ENCODE assay signal across 11 mouse cellular contexts in genomic region chr11:46059887-46060650, GRCm38 (mm10). TPM values are rescaled to one million over a fixed set of nuclear protein-coding genes. Genes with fewer than 3 reads are reported as not detected.
DNase-seq lines count a peak whose midpoint lies in the region; ATAC-seq and TF ChIP-seq lines count a peak whose summit lies in the region.
"Had no signal": no experiment of that assay in that cellular context is flagged by ENCODE, and none has a peak within 500 bp of the region (broad histone marks: within the 10 kb centered on the region; RNA-seq: fewer than 3 reads in every experiment).

No protein-coding gene starts in this region.

- H3K4me3 ChIP-seq in heart, embryonic 10.5 days = no peak overlapping the region
- no peak overlapping the region for H3K4me3 ChIP-seq in lung, adult 2 months (replicated peaks; ENCODE audit: extremely low read depth, low read depth, low read length)
- no peak overlapping the region for H3K4me3 ChIP-seq in E14TG2a.4 (replicated peaks; ENCODE audit: low read length)
- H3K4me3 ChIP-seq in hindbrain, embryonic 14.5 days (replicated peaks; ENCODE audit: low read length) = no peak overlapping the region
- no peak overlapping the region for H3K4me3 ChIP-seq in midbrain, embryonic 10.5 days
- H3K4me3 ChIP-seq: hindbrain, embryonic 15.5 days; limb, embryonic 12.5 days; neural tube, embryonic 15.5 days had no signal

- DNase-seq in heart, adult 11 months = peak; percentile 87
- no peak for DNase-seq in heart, embryonic 10.5 days (ENCODE audit: low spot score)
- DNase-seq in lung, adult 2 months = no peak
- no peak for DNase-seq in lung, postnatal 36 days
- peak; percentile 64 for DNase-seq in induced T-regulatory cell, adult 2 months (ENCODE audit: low read depth)
- DNase-seq in hindbrain, embryonic 14.5 days (ENCODE audit: low spot score) = no peak
- no peak for DNase-seq in midbrain, embryonic 10.5 days (ENCODE audit: low spot score)

- TF ChIP-seq POLR2A in lung, adult 2 months (IDR thresholded peaks at IDR 0.05; ENCODE audit: borderline replicate concordance, extremely low read depth, low read depth, low read length) = no peak

- ATAC-seq in hindbrain, embryonic 14.5 days (ENCODE audit: low FRiP score) = no peak

- peaks cover 27% of the 10 kb centered on the region for H3K36me3 ChIP-seq in heart, embryonic 10.5 days
- H3K36me3 ChIP-seq in E14TG2a.4 (ENCODE audit: insufficient read depth, low read length) = peaks cover 36% of the 10 kb centered on the region
- peaks cover 26% of the 10 kb centered on the region; the same call in 1 of the 2 replicates for H3K36me3 ChIP-seq in hindbrain, embryonic 14.5 days (replicated peaks; ENCODE audit: control insufficient read depth, insufficient read depth)
- no peaks in the 10 kb centered on the region for H3K36me3 ChIP-seq in midbrain, embryonic 10.5 days

- no peak overlapping the region; the same call in 1 of the 2 replicates for H3K27ac ChIP-seq in heart, embryonic 10.5 days
- H3K27ac ChIP-seq in hindbrain, embryonic 14.5 days = no peak overlapping the region
- H3K27ac ChIP-seq in midbrain, embryonic 10.5 days (replicated peaks) = no peak overlapping the region
- H3K27ac ChIP-seq: hindbrain, embryonic 15.5 days; limb, embryonic 12.5 days; neural tube, embryonic 15.5 days had no signal

- WGBS in heart, embryonic 10.5 days = 55% methylated on average over 8 of the region's 8 CpGs
- 61% methylated on average over 8 of the region's 8 CpGs for WGBS in lung, adult 2 months
- 74% methylated on average over 8 of the region's 8 CpGs for WGBS in hindbrain, embryonic 14.5 days
- WGBS in midbrain, embryonic 10.5 days = 74% methylated on average over 8 of the region's 8 CpGs

- H3K4me1 ChIP-seq in heart, embryonic 10.5 days = peaks cover 48% of the 10 kb centered on the region
- peaks cover 22% of the 10 kb centered on the region for H3K4me1 ChIP-seq in lung, adult 2 months (ENCODE audit: control insufficient read depth, insufficient read depth, low read length)
- peaks cover 89% of the 10 kb centered on the region for H3K4me1 ChIP-seq in E14TG2a.4 (replicated peaks; ENCODE audit: low read depth, low read length)
- H3K4me1 ChIP-seq in hindbrain, embryonic 14.5 days (replicated peaks; ENCODE audit: control insufficient read depth, insufficient read depth, low read length) = peaks cover 18% of the 10 kb centered on the region
- peaks cover 44% of the 10 kb centered on the region for H3K4me1 ChIP-seq in midbrain, embryonic 10.5 days

- 0 out of 2 replicates have a peak, but pooled peaks have one; percentile 30 for TF ChIP-seq CTCF in lung, adult 2 months (IDR thresholded peaks at IDR 0.05; ENCODE audit: insufficient read depth, low read length)
- TF ChIP-seq CTCF in E14TG2a.4 (conservative IDR thresholded peaks at IDR 0.05; ENCODE audit: low read length) = peak; percentile 38; the same call in 1 of the 2 replicates

- H3K27me3 ChIP-seq in heart, embryonic 10.5 days (ENCODE audit: insufficient read depth, poor library complexity, severe bottlenecking) = no peaks in the 10 kb centered on the region
- H3K27me3 ChIP-seq in E14TG2a.4 (ENCODE audit: insufficient read depth, low read length) = no peaks in the 10 kb centered on the region
- no peaks in the 10 kb centered on the region for H3K27me3 ChIP-seq in hindbrain, embryonic 14.5 days (ENCODE audit: control insufficient read depth, insufficient read depth, low read length)
- peaks cover 22% of the 10 kb centered on the region for H3K27me3 ChIP-seq in midbrain, embryonic 10.5 days (ENCODE audit: low read depth, poor library complexity, severe bottlenecking)
- H3K27me3 ChIP-seq: hindbrain, embryonic 15.5 days; limb, embryonic 12.5 days; neural tube, embryonic 15.5 days had no signal

- H3K9me3 ChIP-seq in heart, embryonic 10.5 days = no peaks in the 10 kb centered on the region
- H3K9me3 ChIP-seq in E14TG2a.4 (ENCODE audit: low read length) = no peaks in the 10 kb centered on the region
- no peaks in the 10 kb centered on the region for H3K9me3 ChIP-seq in hindbrain, embryonic 14.5 days (ENCODE audit: control insufficient read depth, low read length)
- H3K9me3 ChIP-seq in midbrain, embryonic 10.5 days (replicated peaks) = no peaks in the 10 kb centered on the region
- H3K9me3 ChIP-seq: hindbrain, embryonic 15.5 days; limb, embryonic 12.5 days; neural tube, embryonic 15.5 days had no signal

- H3K9ac ChIP-seq in hindbrain, embryonic 14.5 days = no peak overlapping the region
- H3K9ac ChIP-seq: hindbrain, embryonic 15.5 days; limb, embryonic 12.5 days; neural tube, embryonic 15.5 days had no signal

- no peak overlapping the region for H3K4me2 ChIP-seq in hindbrain, embryonic 14.5 days (replicated peaks)
- H3K4me2 ChIP-seq: hindbrain, embryonic 15.5 days; limb, embryonic 12.5 days; neural tube, embryonic 15.5 days had no signal

RNA-seq across cellular contexts. Expression of gene Adam19, which starts 4.3 kb away (rescaled TPM):
- 24.2 and 32.9 TPM in 2 replicates for polyA plus RNA-seq in heart, embryonic 10.5 days (2016; fragmentation: Nextera tagmentation; extraction: Ambion mirVana)
- polyA plus RNA-seq in lung, adult 2 months (2012; rRNA removed) = 24.3 and 29.4 TPM in 2 replicates
- 12.2 and 14.5 TPM in 2 replicates for polyA plus RNA-seq in hindbrain, embryonic 14.5 days (2014; fragmentation: Nextera tagmentation; extraction: Ambion mirVana)
- 9.3 and 11.1 TPM in 2 replicates for polyA plus RNA-seq in midbrain, embryonic 10.5 days (2016; fragmentation: Nextera tagmentation; extraction: Ambion mirVana)

RNA-seq across cellular contexts. Expression of gene Gm12166, which starts 7.9 kb away (rescaled TPM):
- 4.3 and 4.5 TPM in 2 replicates for polyA plus RNA-seq in heart, embryonic 10.5 days (2016; fragmentation: Nextera tagmentation; extraction: Ambion mirVana)
- 16.8 and 19.8 TPM in 2 replicates for polyA plus RNA-seq in lung, adult 2 months (2012; rRNA removed)
- 4.4 and 6.6 TPM in 2 replicates for polyA plus RNA-seq in hindbrain, embryonic 14.5 days (2014; fragmentation: Nextera tagmentation; extraction: Ambion mirVana)
- 2.4 and 3.4 TPM in 2 replicates for polyA plus RNA-seq in midbrain, embryonic 10.5 days (2016; fragmentation: Nextera tagmentation; extraction: Ambion mirVana)

Comparison
In these comparisons a context has a peak if more than half of its experiments do, and no peak if none do; other contexts are left out.
1. DNase-seq: peak in heart, adult 11 months (single experiment) and induced T-regulatory cell, adult 2 months (single experiment); none in heart, embryonic 10.5 days (single experiment), lung, adult 2 months (single experiment), lung, postnatal 36 days (single experiment), hindbrain, embryonic 14.5 days (single experiment) and midbrain, embryonic 10.5 days (single experiment).